Mouse (Mus musculus) thymus, adult 2 months (tissue): ENCODE data around the gene Chmp6.

Experiments
- CTCF ChIP-seq: fragments of 200-500 bp; IDR thresholded peaks from 2 replicates; pipeline ENCODE4 v1.5.1; 2012; ENCODE audit warnings: mild to moderate bottlenecking, control low read depth, low read length, moderate library complexity, borderline replicate concordance; ENCODE audit not compliant: control insufficient read depth, poor library complexity, insufficient read depth; ENCODE audit errors: extremely low read depth
- POLR2A ChIP-seq: fragments of 200-500 bp; IDR thresholded peaks from 2 replicates; pipeline ENCODE4 v1.6.1; 2012; ENCODE audit warnings: mild to moderate bottlenecking, low read length, control low read depth, moderate library complexity; ENCODE audit not compliant: control insufficient read depth, poor library complexity, insufficient read depth; ENCODE audit errors: extremely low read depth

DNA sequence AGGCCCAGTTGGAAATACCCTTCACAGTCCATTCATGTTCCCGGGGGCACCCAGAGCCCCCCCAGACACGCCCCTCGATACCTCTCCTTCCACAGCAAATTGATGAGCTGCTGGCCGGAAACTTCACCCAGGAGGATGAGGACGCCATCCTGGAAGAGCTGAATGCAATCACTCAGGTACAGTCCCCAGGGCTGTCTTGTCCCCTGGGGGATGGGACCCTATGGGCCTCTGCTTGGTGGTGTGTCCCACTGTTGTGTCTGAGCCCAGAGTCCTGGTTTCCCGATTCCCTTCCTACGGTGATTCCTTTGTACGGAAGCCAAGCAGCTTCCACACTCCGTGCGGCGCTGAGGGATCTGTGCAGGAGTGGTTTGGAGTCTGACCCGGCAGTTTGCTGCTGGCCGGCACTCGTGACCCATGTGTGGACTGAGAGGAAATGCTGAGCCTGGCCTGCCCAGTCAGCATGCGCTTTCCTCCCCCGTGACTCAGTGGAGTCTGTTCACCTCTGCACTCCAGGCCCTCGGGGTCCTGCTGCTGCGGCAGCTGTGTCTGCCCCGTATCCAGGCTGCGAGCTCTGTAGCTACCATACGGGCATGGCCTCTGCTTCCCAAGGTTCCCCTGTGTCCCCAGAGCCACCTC, 3.7 kb downstream of the Chmp6 start:
- TF ChIP-seq POLR2A (no peak), CTCF (no peak)
